Mouse (Mus musculus) hindbrain, embryonic 16.5 days (tissue): ENCODE measurements around the gene Gm4763. TPM values are rescaled to one million over a fixed set of nuclear protein-coding genes. Genes with fewer than 3 reads are reported as not detected.
"Not testable (repeated sequence)": the region's sequence is repeated elsewhere in the genome, so short reads cannot be mapped to it uniquely, and the experiment has no call there.

ENCODE experiments used
- ATAC-seq: fragments of 200-750 bp; cut with Nextera tagmentation; 2 replicates; pipeline ENCODE4 v1.8.0; 2017; ENCODE audit warnings: moderate TSS enrichment, moderate library complexity
- H3K27ac ChIP-seq: fragments of 300-500 bp; sonication (generic); 2 replicates; pipeline ENCODE4 v1.5.1; 2014; ENCODE audit warnings: low read depth, mild to moderate bottlenecking, control low read depth, low read length, moderate library complexity
- H3K27me3 ChIP-seq: fragments of 300-500 bp; sonication (generic); replicated peaks from 2 replicates; pipeline ENCODE4 v1.6.1; 2014; ENCODE audit warnings: low read length; ENCODE audit not compliant: control insufficient read depth, insufficient read depth
- H3K36me3 ChIP-seq: fragments of 300-500 bp; sonication (generic); 2 replicates; pipeline ENCODE4 v1.6.1; 2014; ENCODE audit warnings: mild to moderate bottlenecking, low read length, moderate library complexity, mixed read lengths; ENCODE audit not compliant: control insufficient read depth, insufficient read depth
- H3K4me1 ChIP-seq: fragments of 300-500 bp; sonication (generic); 2 replicates; pipeline ENCODE4 v1.6.1; 2014; ENCODE audit warnings: low read depth, low read length; ENCODE audit not compliant: control insufficient read depth, insufficient read depth
- H3K4me2 ChIP-seq: fragments of 300-500 bp; sonication (generic); 2 replicates; pipeline ENCODE4 v1.6.1; 2014; ENCODE audit warnings: mild to moderate bottlenecking, low read length, control low read depth, moderate library complexity
- H3K4me3 ChIP-seq: fragments of 300-500 bp; sonication (generic); 2 replicates; pipeline ENCODE4 v1.5.1; 2014; ENCODE audit warnings: mild to moderate bottlenecking, low read length, control low read depth, moderate library complexity
- H3K9ac ChIP-seq: fragments of 300-500 bp; sonication (generic); 2 replicates; pipeline ENCODE4 v1.6.1; 2014; ENCODE audit warnings: low read depth, mild to moderate bottlenecking, control low read depth, low read length, moderate library complexity
- H3K9me3 ChIP-seq: fragments of 300-500 bp; sonication (generic); 2 replicates; pipeline ENCODE4 v1.6.1; 2014; ENCODE audit warnings: mild to moderate bottlenecking, low read length, moderate library complexity; ENCODE audit not compliant: control insufficient read depth
- WGBS: fragments of 180-500 bp; shearing (Covaris S2); extraction: QIAGEN DNeasy Blood & Tissue Kit; methylation state at CpG from one replicate; pipeline ENCODE4 v1.1.7; 2014; 5-methylcytosine and 5-hydroxymethylcytosine counted together
- polyA plus RNA-seq: library from polyadenylated mRNA; unstranded; fragments of >200 nt; fragmentation: Nextera tagmentation; extraction: Ambion mirVana; gene quantifications from 2 replicates; pipeline ENCODE4 v1.2.1, GENCODE M21; 2015

The Gm4763 gene
- polyA plus RNA-seq, 1 experiment from 2014 or later, result not detected

DNA sequence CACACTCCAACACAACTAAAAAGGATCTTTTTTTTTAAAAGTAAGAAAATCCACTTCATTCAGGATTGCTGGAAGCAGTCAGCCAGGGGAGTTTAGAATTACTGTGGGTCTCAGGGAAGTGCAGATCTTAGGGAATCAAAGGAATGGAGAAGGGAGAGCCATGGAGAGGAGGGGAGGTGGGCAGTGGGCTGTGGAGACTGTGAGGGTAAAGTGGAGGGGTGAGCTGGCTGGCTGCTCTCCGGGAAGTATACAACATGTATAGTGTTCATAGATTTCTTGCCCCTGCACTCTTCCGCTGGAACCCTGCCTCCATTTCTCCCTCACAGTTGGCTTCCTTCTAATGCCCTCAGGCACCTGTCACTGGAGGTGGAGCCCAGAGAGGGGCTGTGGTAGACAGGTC lies 24.9 kb upstream of the Gm4763 start:
- no peak overlapping the region for H3K9ac ChIP-seq
- no peaks in the 10 kb centered on the region; the same call in 1 of the 2 replicates for H3K4me1 ChIP-seq
- 61% methylated on average over 2 of the region's 2 CpGs for WGBS
- no peak overlapping the region for H3K4me2 ChIP-seq
- no peak overlapping the region for H3K4me3 ChIP-seq
- no peak for ATAC-seq
- no peaks in the 10 kb centered on the region for H3K27me3 ChIP-seq
- no peak overlapping the region for H3K27ac ChIP-seq
- H3K36me3 ChIP-seq, result no peaks in the 10 kb centered on the region
- no peaks in the 10 kb centered on the region for H3K9me3 ChIP-seq

DNA sequence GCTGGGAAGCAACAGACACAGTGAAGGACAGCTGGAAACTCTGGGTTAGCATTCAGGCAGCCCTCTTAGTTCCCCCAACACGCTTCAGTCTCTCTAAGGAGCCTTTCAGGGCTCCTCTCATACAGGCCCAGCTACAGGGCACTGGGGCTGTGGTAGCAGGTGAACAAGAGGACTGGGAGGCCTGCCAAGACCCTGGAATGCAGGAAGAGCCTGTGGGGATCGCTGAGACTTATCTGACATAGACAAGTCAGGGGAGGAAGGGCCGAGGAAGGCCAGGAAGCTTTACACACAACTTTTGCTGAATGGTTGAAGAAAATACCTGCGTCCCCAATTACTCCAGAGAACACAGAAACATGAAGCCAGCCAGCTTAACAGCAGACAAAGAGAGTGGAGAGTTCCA lies 24.0 kb upstream of the Gm4763 start:
- Histone ChIP-seq H3K27ac (no peak overlapping the region), H3K27me3 (no peaks in the 10 kb centered on the region), H3K36me3 (no peaks in the 10 kb centered on the region), H3K9ac (no peak overlapping the region), H3K4me3 (no peak overlapping the region), H3K4me2 (no peak overlapping the region), H3K9me3 (no peaks in the 10 kb centered on the region), H3K4me1 (no peaks in the 10 kb centered on the region; the same call in 1 of the 2 replicates)
- 34% methylated on average over 4 of the region's 4 CpGs for WGBS
- no peak for ATAC-seq

DNA sequence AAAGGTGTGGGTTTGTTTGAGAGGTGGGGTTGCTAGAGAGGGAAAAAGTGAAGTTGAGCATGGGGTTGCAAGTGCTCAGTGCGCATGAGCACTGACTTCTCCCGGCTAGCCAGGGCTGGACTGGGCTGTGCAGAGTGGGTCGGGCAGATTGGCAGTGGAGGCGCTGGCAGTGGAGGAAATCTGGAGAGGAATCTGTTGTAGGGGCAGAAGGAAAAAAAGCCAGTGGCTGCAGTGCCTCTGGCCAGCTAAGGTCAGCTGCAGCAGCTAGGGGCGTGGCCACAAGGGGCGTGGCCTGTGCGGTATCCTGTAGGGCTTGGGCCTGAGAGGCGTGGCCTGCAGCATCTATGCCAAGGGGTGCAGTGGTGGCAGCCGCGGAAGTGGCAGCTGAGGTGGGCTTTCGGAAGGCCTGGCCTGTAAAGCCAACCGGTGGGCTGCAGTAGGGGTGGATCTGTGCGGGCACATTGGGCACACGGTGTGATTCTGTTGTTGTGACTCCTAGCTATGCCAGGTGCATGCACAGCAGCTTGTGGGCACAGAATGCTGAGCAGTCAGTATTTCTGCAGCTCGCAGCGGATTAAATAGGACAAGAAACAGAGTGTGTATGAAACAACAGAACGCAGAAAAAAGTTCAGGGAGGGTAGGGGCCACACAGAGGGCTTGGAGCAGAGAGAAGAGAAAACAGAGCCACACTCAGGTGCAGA lies 9.4 kb upstream of the Gm4763 start:
- Histone ChIP-seq H3K4me2 (peak overlapping the region; percentile 51), H3K9me3 (no peaks in the 10 kb centered on the region), H3K9ac (peak overlapping the region; percentile 33), H3K4me3 (peak overlapping the region; percentile 30), H3K4me1 (peaks cover 6% of the 10 kb centered on the region), H3K36me3 (no peaks in the 10 kb centered on the region), H3K27me3 (no peaks in the 10 kb centered on the region), H3K27ac (0 out of 2 replicates have a peak overlapping the region, but pooled peaks have one; percentile 23)
- 13% methylated on average over 17 of the region's 17 CpGs for WGBS
- ATAC-seq, result peak; percentile 92

DNA sequence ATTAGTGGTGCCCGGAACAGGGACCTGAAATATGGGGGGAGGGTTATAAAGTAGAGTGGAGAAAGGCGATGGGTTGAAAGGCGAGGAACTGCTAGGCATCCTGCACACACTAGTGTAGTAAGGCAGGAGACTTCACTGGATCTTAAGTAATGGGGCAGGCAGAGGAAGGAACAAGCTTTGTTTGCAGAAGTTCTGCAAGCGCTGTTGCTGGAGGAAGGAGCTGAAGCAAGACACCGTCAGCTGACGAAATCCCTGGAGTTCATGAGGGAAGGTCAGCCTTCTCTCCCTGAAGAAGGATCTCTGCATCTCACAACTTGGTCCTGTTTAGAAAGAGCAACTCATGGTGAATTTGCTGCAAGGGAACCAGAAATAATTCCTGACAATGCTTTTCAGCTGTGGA lies 11.7 kb downstream of the Gm4763 start:
- WGBS, result 71% methylated on average over 6 of the region's 6 CpGs

DNA sequence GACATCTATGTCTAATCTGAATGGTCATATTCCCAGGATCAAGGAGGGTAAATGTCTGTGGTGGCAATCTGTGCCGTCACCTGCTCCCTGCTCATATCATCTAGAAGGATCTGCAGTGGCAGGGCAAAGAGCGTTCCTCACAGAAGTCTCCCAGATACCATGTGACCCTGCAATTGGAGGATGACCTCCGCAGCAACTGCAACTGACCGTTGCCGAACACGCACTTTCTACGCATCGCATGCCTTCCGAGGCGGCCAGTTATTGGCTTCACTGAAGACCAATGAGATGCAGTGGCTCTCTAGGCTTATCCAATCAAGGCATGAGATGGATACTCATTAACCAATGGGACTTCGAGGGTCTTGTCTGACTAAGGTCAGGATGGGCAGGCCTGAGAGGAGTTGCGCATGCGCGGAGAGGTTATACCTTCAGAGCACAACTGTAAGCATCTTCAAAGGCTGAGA lies 17.8 kb downstream of the Gm4763 start, which contains the start of gene BC049730:
TSS of gene BC049730 (plus strand) at position 411 of the 461 bp plus-strand sequence.
- no peaks in the 10 kb centered on the region for H3K4me1 ChIP-seq
- H3K4me3 ChIP-seq, result no peak within 1 kb of the TSS
- no peak within 1 kb of the TSS for H3K9ac ChIP-seq
- WGBS, result 95% methylated on average over 14 of the region's 14 CpGs
- H3K27me3 ChIP-seq, result no peaks in the 10 kb centered on the region
- no peaks in the 10 kb centered on the region for H3K9me3 ChIP-seq
- H3K4me2 ChIP-seq, result no peak within 1 kb of the TSS
- no peak within 1 kb of the TSS for H3K27ac ChIP-seq
- no peaks in the 10 kb centered on the region for H3K36me3 ChIP-seq
- no peak for ATAC-seq

More for the DNA sequence above, 11.7 kb downstream of the Gm4763 start:
- Histone ChIP-seq H3K36me3 (no peaks in the 10 kb centered on the region), H3K9ac (no peak overlapping the region), H3K27ac (no peak overlapping the region), H3K4me2 (no peak overlapping the region), H3K4me3 (no peak overlapping the region), H3K9me3 (no peaks in the 10 kb centered on the region), H3K4me1 (no peaks in the 10 kb centered on the region), H3K27me3 (no peaks in the 10 kb centered on the region)
- no peak for ATAC-seq

DNA sequence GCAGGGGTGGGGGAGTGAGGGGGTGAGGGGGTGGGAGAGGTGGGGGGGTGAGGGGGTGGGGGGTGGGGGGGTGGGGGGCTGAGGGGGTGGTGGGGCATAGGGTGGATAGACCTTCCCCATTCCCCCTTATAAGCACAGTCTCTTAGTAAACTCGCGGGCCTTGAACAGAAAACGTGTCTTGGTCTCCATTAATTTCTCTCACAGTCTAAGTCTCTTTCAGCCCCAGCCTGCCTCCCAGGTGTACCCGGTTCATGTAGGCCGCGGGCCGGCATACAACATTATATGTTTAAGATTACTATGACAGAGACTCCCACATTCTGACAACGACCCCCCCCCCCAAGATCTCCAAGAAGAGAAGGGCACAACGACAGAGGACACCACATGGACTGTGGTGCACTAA lies 23.9 kb downstream of the Gm4763 start:
- H3K4me1 ChIP-seq, H3K4me2 ChIP-seq, H3K27me3 ChIP-seq, H3K27ac ChIP-seq, H3K9ac ChIP-seq, H3K4me3 ChIP-seq, ATAC-seq, H3K9me3 ChIP-seq, H3K36me3 ChIP-seq: not testable (repeated sequence)
- WGBS, result 84% methylated on average over 9 of the region's 9 CpGs

DNA sequence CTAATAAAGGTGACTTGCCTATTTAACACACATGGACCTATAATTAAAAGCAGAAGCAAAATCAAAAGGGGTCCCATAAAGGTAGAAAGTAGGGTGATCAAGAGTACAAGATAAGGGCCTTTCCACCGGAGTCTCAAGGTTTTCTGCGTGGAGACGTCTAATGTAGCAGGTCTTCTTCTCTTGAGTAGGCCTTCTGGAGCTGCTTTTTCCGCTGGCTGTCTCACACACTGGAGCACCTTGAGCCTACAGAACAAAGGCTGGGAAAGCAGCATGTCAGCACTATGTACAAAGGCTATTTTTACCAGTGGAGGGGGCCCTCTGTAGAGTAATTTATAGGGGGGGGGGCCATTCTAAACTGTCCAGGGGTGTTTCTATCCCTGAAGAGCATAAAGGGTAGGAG lies 28.8 kb downstream of the Gm4763 start:
- not testable (repeated sequence) for H3K27ac ChIP-seq, H3K9me3 ChIP-seq, H3K4me3 ChIP-seq, H3K27me3 ChIP-seq, ATAC-seq, H3K4me2 ChIP-seq, H3K9ac ChIP-seq, H3K4me1 ChIP-seq, H3K36me3 ChIP-seq
- 91% methylated on average over 4 of the region's 4 CpGs for WGBS

DNA sequence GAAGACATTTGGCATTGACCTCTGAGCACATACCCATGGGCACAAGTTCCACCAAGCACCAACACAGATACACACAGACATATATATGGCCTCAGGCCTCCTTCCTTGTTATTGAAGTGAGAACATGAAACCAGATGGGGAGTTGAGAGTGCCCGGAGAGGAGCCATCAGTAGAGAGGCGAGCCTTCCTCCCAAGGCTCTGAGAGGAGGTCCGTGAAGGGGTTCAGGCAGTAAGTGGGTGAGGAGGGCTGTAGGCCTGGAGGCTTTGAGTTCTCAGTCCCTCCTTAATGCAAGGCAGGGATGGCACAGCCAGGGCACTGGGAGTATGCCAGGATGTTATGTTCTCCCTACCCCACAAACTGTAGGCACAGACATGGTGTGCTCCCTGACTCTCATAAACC lies 34.0 kb downstream of the Gm4763 start:
- H3K9me3 ChIP-seq, H3K4me2 ChIP-seq, ATAC-seq, H3K27ac ChIP-seq, H3K9ac ChIP-seq, H3K27me3 ChIP-seq, H3K4me3 ChIP-seq, H3K36me3 ChIP-seq, H3K4me1 ChIP-seq: not testable (repeated sequence)
- 88% methylated on average over 3 of the region's 3 CpGs for WGBS

DNA sequence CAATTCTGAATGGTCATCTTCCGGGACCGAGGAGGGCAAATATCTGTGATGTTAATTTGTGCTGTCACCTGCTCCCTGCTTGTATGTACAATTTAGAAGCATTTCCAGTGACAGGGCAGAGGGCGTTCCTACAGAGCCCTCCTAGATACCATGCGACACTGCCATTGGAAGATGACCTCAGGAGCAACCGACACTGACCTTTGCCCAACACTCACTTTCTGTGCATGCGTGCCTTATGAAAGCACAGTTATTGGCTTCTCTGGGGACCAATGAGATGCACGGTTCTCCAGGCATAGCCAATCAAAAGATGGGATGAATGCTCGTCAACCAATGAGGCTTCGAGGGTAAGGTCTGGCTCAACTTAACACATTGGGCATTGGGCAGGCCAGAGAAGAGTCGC lies 39.2 kb downstream of the Gm4763 start:
- H3K9ac ChIP-seq, H3K4me1 ChIP-seq, H3K4me2 ChIP-seq, H3K27me3 ChIP-seq, H3K36me3 ChIP-seq, H3K4me3 ChIP-seq, H3K27ac ChIP-seq, H3K9me3 ChIP-seq, ATAC-seq: not testable (repeated sequence)
- 90% methylated on average over 10 of the region's 10 CpGs for WGBS
